Mouse (Mus musculus): ENCODE data around the gene Shd. TPM values are rescaled to one million over a fixed set of nuclear protein-coding genes. Genes with fewer than 3 reads are reported as not detected.
"Not testable (repeated sequence)": the region's sequence is repeated elsewhere in the genome, so short reads cannot be mapped to it uniquely, and the experiment has no call there.

Shd gene
- polyA plus RNA-seq (2012; ENCODE audit: insufficient read depth, insufficient read length, low replicate concordance, missing spikeins) = not detected in 2 replicates

DNA sequence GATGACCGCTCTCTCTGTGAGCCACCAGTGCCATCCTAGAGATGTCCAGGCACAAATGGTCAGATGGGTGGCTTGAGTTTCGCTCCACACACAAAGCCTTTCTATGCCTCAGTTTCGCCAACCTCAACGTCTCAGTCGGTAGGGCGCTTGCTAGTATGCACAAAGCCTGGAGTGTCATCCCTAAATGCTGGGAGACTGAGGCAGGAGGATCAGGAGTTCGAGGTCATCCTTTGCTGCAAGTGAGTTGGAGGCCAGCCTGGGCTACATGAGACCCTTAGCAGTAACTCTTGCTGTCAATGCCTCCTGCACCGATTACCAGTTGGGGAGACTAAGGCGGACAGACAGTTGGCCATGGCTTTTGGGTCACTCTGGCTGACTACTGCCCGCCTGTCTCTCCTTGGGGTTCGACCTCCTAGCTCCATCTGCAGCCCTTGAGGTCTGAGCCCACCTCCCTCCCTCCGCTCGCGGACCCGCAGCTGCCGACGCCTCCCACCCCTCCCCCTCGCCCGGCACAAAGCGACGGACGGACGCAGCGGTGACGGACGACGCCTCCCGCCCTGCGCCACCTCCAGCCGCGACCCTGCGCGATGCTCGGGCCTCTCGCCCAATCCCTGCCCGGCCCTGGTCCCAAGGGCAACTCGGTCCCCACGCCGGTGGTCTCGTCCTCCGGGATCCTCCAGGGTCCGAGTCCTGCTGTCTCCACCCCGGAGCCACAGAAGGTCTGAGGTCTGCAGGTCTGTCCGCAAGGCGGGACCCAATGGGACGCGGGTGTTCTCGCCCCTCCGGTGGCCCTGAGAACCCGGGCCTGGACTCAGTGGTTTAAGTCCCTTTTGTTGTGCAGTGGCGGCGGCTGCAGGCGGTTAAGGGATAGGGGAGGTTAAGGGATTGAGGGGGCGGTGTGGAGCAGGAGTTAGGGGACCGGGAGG is at the start of gene Shd:
TSS of gene Shd (plus strand) at position 502 of the 926 bp plus-strand sequence.
- WGBS = 9% methylated on average over 54 of the region's 55 CpGs
- Histone ChIP-seq H3K4me3 (ENCODE audit: insufficient read depth, low read depth, low read length) (peak within 1 kb of the TSS; percentile 51), H3K4me1 (ENCODE audit: control insufficient read depth, insufficient read depth, low read length) (peaks cover 18% of the 10 kb centered on the region), H3K27ac (ENCODE audit: insufficient read depth, low read depth, low read length) (no peak within 1 kb of the TSS)
- TF ChIP-seq CTCF (IDR thresholded peaks at IDR 0.05; ENCODE audit: insufficient read depth, low read depth, low read length) = no peak
- no peak for TF ChIP-seq POLR2A (IDR thresholded peaks at IDR 0.05; ENCODE audit: insufficient read depth, low read depth, low read length)

DNA sequence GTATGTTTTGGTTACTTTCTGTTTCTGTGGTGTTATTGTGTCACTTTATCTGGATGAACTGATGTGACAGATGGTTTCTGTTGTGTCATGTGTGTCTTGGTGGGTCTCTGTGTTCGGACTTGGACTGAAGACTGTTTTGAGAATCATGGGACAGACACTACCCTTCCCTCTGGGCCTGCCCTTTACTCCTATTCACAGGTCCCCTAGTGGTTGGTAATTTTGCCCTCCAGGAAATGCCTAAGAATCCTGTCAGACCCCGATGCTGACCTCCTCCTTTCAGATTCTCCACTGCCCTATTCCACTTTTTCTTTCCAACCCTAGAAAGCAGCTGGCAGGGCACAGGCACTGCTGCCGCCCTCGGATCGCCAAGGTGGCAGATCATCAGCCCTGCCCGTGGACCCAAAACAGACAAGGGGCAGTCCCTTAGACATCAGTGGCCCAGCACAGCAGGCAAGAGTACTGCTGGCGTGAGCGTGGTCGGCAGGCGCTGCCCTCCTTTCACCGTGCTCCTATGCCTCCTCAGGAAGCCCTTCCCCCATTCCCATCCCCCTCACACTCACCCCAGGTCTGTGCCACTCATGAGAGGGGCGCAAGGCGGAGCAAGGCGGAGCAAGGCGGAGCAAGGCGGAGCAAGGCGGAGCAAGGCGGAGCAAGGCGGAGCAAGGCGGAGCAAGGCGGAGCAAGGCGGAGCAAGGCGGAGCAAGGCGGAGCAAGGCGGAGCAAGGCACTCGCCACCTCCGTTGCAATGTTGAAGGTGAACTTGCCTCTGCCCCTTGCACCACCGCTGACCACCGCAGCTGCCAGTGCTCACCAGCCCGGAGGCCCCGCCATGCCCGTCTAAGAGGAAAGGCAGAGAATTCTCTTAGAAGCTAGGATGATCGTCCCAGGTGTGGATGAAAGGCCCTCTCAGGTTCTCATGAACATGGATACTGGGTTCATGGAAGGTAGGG is 38.4 kb upstream of the Shd start:
- Histone ChIP-seq H3K4me3 (ENCODE audit: insufficient read depth, low read depth, low read length) (peak overlapping the region; percentile 75), H3K27ac (ENCODE audit: insufficient read depth, low read depth, low read length) (peak overlapping the region; percentile 76), H3K4me1 (ENCODE audit: control insufficient read depth, insufficient read depth, low read length) (no peaks in the 10 kb centered on the region; the same call in 1 of the 2 replicates)
- 2% methylated on average over 33 of the region's 33 CpGs for WGBS
- peak; percentile 57 for TF ChIP-seq POLR2A (IDR thresholded peaks at IDR 0.05; ENCODE audit: insufficient read depth, low read depth, low read length)
- TF ChIP-seq CTCF (IDR thresholded peaks at IDR 0.05; ENCODE audit: insufficient read depth, low read depth, low read length) = peak; percentile 40; the same call in 1 of the 2 replicates

DNA sequence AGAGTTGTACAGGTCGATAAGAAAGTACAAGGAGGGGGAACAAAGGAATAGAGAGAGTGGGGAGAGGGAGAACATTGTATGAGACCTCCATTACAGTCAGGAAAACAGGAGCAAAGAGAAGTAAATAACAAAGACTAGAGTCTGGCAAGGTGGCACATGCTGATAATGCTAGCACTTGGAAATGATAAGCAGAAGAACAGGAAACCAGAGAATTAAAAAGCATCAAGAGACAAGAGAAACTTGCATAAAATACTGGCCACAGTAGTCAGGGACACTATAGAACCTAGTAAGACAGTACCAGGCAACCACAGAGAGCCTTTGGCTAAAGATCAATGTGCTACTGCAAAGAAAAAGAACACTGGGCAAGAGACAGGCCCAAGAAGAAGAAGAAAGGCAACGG is 37.6 kb upstream of the Shd start:
- Histone ChIP-seq H3K4me1 (ENCODE audit: control insufficient read depth, insufficient read depth, low read length) (no peaks in the 10 kb centered on the region; the same call in 1 of the 2 replicates), H3K27ac (ENCODE audit: insufficient read depth, low read depth, low read length) (no peak overlapping the region), H3K4me3 (ENCODE audit: insufficient read depth, low read depth, low read length) (no peak overlapping the region)
- 56% methylated on average over 2 of the region's 2 CpGs for WGBS
- TF ChIP-seq CTCF (IDR thresholded peaks at IDR 0.05; ENCODE audit: insufficient read depth, low read depth, low read length) (no peak), POLR2A (IDR thresholded peaks at IDR 0.05; ENCODE audit: insufficient read depth, low read depth, low read length) (no peak)

DNA sequence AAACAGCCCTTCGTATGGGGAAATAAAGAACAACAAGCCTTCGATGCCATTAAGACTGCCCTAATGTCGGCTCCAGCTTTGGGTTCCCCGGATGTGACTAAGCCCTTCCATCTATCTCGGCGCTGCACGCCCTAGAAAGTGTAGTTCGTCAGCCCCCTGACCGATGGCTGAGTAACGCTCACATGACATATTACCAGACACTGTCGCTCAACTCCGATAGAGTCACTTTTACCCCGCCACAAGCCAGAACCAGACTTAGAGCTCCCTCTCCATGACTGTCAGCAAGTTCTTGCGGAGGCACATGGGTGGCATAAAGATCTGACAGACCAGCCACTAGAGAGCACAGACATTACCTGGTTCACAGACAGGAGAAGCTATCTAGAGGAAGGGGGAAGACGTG is 37.1 kb upstream of the Shd start:
- Histone ChIP-seq H3K27ac (ENCODE audit: insufficient read depth, low read depth, low read length) (no peak overlapping the region), H3K4me1 (ENCODE audit: control insufficient read depth, insufficient read depth, low read length) (no peaks in the 10 kb centered on the region; the same call in 1 of the 2 replicates), H3K4me3 (ENCODE audit: insufficient read depth, low read depth, low read length) (no peak overlapping the region)
- 94% methylated on average over 15 of the region's 15 CpGs for WGBS
- TF ChIP-seq POLR2A (IDR thresholded peaks at IDR 0.05; ENCODE audit: insufficient read depth, low read depth, low read length) (no peak), CTCF (IDR thresholded peaks at IDR 0.05; ENCODE audit: insufficient read depth, low read depth, low read length) (no peak)

DNA sequence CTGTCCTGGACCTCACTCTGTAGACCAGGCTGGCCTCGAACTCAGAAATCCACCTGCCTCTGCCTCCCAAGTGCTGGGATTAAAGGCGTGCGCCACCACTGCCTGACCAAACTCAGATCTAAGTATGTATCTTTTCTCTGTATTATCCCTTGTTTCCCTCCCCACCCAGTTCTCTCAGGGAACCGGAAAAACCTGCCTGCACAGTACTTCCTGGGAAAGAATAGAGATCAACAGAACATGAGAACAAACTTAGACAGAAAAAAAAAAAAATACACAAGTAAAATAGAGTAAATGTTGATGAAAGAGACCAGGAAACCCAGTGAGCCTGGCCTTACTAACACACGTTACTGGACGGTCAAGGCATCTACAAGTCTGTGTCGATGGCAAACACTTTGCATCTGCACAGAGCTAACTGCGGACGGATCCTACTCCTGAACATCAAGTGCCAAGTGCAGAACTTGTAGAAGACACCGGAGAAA is 25.8 kb upstream of the Shd start:
- H3K4me3 ChIP-seq (ENCODE audit: insufficient read depth, low read depth, low read length) = peak overlapping the region; percentile 67
- H3K27ac ChIP-seq (ENCODE audit: insufficient read depth, low read depth, low read length) = peak overlapping the region; percentile 92; the same call in 1 of the 2 replicates
- H3K4me1 ChIP-seq (ENCODE audit: control insufficient read depth, insufficient read depth, low read length) = not testable (repeated sequence)
- 27% methylated on average over 10 of the region's 10 CpGs for WGBS

DNA sequence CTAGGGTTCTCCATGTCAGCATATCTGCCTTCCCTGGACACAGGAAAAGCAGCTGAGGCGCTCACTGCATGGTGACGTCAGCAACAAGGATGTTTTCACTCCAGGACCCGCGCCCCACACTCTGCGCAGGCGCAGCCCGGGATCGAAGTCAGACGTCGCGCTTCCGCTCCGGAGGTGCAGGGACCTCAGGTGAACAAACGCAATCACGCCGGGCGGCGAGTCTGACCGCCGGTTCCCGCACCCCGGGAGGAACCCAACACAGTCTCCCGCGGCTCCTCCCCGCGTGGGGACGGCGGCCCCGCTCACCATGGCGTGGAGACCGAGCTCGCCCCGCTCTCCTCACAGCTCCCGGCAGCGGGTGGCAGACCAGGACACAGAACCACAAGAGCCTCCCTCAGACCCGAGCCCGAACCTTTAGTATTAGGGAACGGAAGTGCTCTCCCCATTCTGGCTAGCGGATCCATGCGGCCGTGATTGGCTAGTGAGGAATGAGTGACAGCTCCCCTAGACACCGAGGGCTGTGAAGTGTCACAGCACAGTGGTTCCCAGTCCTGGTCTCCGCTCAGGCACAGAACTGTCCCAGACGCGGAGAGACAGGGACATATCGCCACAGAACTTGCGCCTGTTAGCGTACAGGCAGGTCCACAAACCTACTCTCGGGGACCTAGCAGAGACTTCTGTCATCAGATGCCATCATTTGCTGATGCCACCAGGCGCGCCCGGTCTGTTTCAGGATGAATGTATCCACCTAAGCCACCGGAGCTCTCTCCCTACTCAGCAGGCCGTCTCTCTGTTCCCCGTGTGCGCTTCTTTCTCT is 25.2 kb upstream of the Shd start:
- peak; percentile 54; the same call in 1 of the 2 replicates for TF ChIP-seq POLR2A (IDR thresholded peaks at IDR 0.05; ENCODE audit: insufficient read depth, low read depth, low read length)
- H3K4me3 ChIP-seq (ENCODE audit: insufficient read depth, low read depth, low read length) = peak overlapping the region; percentile 67
- H3K4me1 ChIP-seq (ENCODE audit: control insufficient read depth, insufficient read depth, low read length) = not testable (repeated sequence)
- under 1% methylated on average over 56 of the region's 56 CpGs for WGBS
- H3K27ac ChIP-seq (ENCODE audit: insufficient read depth, low read depth, low read length) = peak overlapping the region; percentile 92

DNA sequence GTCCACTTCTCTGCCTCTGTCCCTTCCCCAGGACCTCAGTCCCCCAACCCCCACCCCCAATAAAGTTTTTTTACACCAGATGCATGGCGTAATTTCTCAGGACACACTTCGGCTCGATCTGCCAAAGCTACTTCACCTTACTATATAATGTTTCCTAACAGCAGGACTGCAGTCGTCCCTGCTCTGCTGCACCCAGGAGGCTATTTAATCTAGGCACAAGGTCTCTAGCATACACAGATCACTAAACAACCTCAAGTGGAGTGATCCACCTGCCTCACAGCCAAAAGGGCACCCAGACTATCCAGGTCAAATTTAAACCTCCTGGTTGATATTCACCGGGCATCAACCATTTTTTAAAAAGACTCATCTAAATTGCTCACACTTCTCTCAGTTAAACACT is 24.6 kb upstream of the Shd start:
- Histone ChIP-seq H3K4me1 (ENCODE audit: control insufficient read depth, insufficient read depth, low read length) (no peaks in the 10 kb centered on the region), H3K4me3 (ENCODE audit: insufficient read depth, low read depth, low read length) (peak overlapping the region; percentile 67), H3K27ac (ENCODE audit: insufficient read depth, low read depth, low read length) (no peak overlapping the region)
- TF ChIP-seq POLR2A (IDR thresholded peaks at IDR 0.05; ENCODE audit: insufficient read depth, low read depth, low read length) = no peak
- no peak for TF ChIP-seq CTCF (IDR thresholded peaks at IDR 0.05; ENCODE audit: insufficient read depth, low read depth, low read length)
- WGBS = 22% methylated on average over 5 of the region's 5 CpGs

DNA sequence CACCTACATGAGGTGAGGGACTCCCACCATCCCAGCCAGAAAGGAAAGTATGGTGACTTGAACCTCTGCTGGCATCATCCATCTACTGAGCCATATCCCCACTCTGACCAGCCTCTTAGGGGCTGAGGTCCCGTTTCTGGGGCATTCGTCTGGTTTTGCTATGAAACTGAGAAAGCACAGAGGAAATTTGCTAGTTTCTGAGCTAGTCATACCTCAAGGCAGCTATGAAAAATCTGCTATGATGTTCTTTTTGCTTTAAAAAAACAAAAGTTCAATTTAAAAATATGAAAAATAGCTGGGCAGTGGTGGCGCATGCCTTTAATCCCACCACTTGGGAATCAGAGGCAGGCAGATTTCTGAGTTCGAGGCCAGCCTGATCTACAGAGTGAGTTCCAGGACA is 21.6 kb upstream of the Shd start:
- TF ChIP-seq POLR2A (IDR thresholded peaks at IDR 0.05; ENCODE audit: insufficient read depth, low read depth, low read length) = no peak
- no peak for TF ChIP-seq CTCF (IDR thresholded peaks at IDR 0.05; ENCODE audit: insufficient read depth, low read depth, low read length)
- WGBS = 89% methylated on average over 4 of the region's 4 CpGs
- H3K27ac ChIP-seq (ENCODE audit: insufficient read depth, low read depth, low read length) = no peak overlapping the region
- no peak overlapping the region for H3K4me3 ChIP-seq (ENCODE audit: insufficient read depth, low read depth, low read length)
- H3K4me1 ChIP-seq (ENCODE audit: control insufficient read depth, insufficient read depth, low read length) = no peaks in the 10 kb centered on the region
